Mouse (Mus musculus): ENCODE results near the gene Cyb5r4. TPM values are rescaled to one million over a fixed set of nuclear protein-coding genes. Genes with fewer than 3 reads are reported as not detected.
"Not testable (repeated sequence)": the region's sequence is repeated elsewhere in the genome, so short reads cannot be mapped to it uniquely, and the experiment has no call there.

Cyb5r4 gene
- total and polyA plus RNA-seq, 3 experiments, result 13.8 to 116 (median 47.0) TPM

GRCm38 (mm10) chr9:87121956-87122493, 100.2 kb downstream of the Cyb5r4 start:
- no peak overlapping the region for H3K4me3 ChIP-seq (ENCODE audit: low read depth, low read length)

GRCm38 (mm10) chr9:87127046-87127445, 105.2 kb downstream of the Cyb5r4 start:
- DNase-seq (ENCODE audit: low spot score); H3K4me1 ChIP-seq (ENCODE audit: insufficient read depth, low read depth, low read length); H3K9me3 ChIP-seq (replicated peaks); H3K4me3 ChIP-seq (ENCODE audit: low read depth, low read length); H3K36me3 ChIP-seq (replicated peaks); H3K27me3 ChIP-seq (ENCODE audit: insufficient read depth, low read length); ATAC-seq (ENCODE audit: extremely low read depth, insufficient number of reproducible peaks, low FRiP score, poor library complexity, severe bottlenecking): not testable (repeated sequence)

More at GRCm38 (mm10) chr9:87121956-87122493, 100.2 kb downstream of the Cyb5r4 start:
- TF ChIP-seq TAL1 (conservative IDR thresholded peaks at IDR 0.05; ENCODE audit: low read depth, low read length), result no peak
- no peak for TF ChIP-seq GATA1 (IDR thresholded peaks at IDR 0.05; ENCODE audit: borderline replicate concordance, low read length)
- TF ChIP-seq GATA2 (IDR thresholded peaks at IDR 0.05; ENCODE audit: borderline replicate concordance, low read depth, low read length), result no peak
- TF ChIP-seq POLR2AphosphoS5 (IDR thresholded peaks at IDR 0.05; ENCODE audit: insufficient replicate concordance, low read depth, low read length), result no peak
- Histone ChIP-seq H3K36me3 (replicated peaks) (no peaks in the 10 kb centered on the region), H3K27me3 (ENCODE audit: insufficient read depth, low read length) (peaks cover 10% of the 10 kb centered on the region; the same call in 1 of the 2 replicates), H3K9me3 (replicated peaks) (no peaks in the 10 kb centered on the region), H3K4me1 (ENCODE audit: insufficient read depth, low read depth, low read length) (no peaks in the 10 kb centered on the region)
- no peak for DNase-seq (ENCODE audit: low spot score)
- no peak for ATAC-seq (ENCODE audit: extremely low read depth, insufficient number of reproducible peaks, low FRiP score, poor library complexity, severe bottlenecking)

Other genes starting within 250 kb of the Cyb5r4 start
- 0.24 TPM in 1 of 2 replicates, not detected in the other for gene Snap91, start 141.4 kb upstream of the Cyb5r4 start, total RNA-seq (2014; fragmentation: Nextera tagmentation)
- 0.05 and 0.06 TPM in 2 replicates for gene Snap91, start 141.4 kb upstream of the Cyb5r4 start, total RNA-seq (2017)
- not detected in 2 replicates for gene Snap91, start 141.4 kb upstream of the Cyb5r4 start, polyA plus RNA-seq (2012)
- not detected in 2 replicates for gene Ripply2, start 6.5 kb upstream of the Cyb5r4 start, total RNA-seq (2014; fragmentation: Nextera tagmentation)
- not detected in 2 replicates for gene Ripply2, start 6.5 kb upstream of the Cyb5r4 start, total RNA-seq (2017)
- not detected in 2 replicates for gene Ripply2, start 6.5 kb upstream of the Cyb5r4 start, polyA plus RNA-seq (2012)
- not detected in 2 replicates for gene Mrap2, start 122.3 kb downstream of the Cyb5r4 start, total RNA-seq (2014; fragmentation: Nextera tagmentation)
- not detected in 2 replicates for gene Mrap2, start 122.3 kb downstream of the Cyb5r4 start, total RNA-seq (2017)
- not detected in 2 replicates for gene Mrap2, start 122.3 kb downstream of the Cyb5r4 start, polyA plus RNA-seq (2012)
- 17.8 and 18.8 TPM in 2 replicates for gene Cep162, start 233.5 kb downstream of the Cyb5r4 start, total RNA-seq (2014; fragmentation: Nextera tagmentation)
- gene Cep162, start 233.5 kb downstream of the Cyb5r4 start, total RNA-seq (2017), result 13.0 and 17.5 TPM in 2 replicates
- gene Cep162, start 233.5 kb downstream of the Cyb5r4 start, polyA plus RNA-seq (2012), result 0.78 and 1.4 TPM in 2 replicates

Data from G1E (cell line).